Mouse (Mus musculus) cerebellum, postnatal 25 days (tissue): ENCODE results near the gene Mapk13.

Experiments
- DNase-seq, 2 experiments: peaks; one replicate each; pipeline ENCODE4 v3.0.0; 2021; ENCODE audit warnings: mixed read lengths in 2 of 2

Mapk13 gene

GRCm38 (mm10) chr17:28776817-28777216, 7.7 kb downstream of the Mapk13 start:
- DNase-seq: peak in 1 of 2 experiments; percentile 48

GRCm38 (mm10) chr17:28777231-28778005, 8.3 kb downstream of the Mapk13 start:
- DNase-seq: peak; percentile 94 to 96

- DNase-seq: no peak
Measured at GRCm38 (mm10) chr17:28779735-28780134, 10.6 kb downstream of the Mapk13 start.

GRCm38 (mm10) chr17:28780836-28781235, 11.7 kb downstream of the Mapk13 start:
- DNase-seq: no peak

- no peak for DNase-seq
Measured at GRCm38 (mm10) chr17:28781290-28782045, 12.4 kb downstream of the Mapk13 start.

- no peak for DNase-seq
Measured at GRCm38 (mm10) chr17:28785036-28785435, 15.9 kb downstream of the Mapk13 start.

- DNase-seq: no peak
Measured at GRCm38 (mm10) chr17:28787507-28787906, 18.4 kb downstream of the Mapk13 start.

- DNase-seq: no peak
Measured at GRCm38 (mm10) chr17:28797031-28797430, 27.9 kb downstream of the Mapk13 start.

GRCm38 (mm10) chr17:28799291-28800160, 30.4 kb downstream of the Mapk13 start:
- DNase-seq: no peak

- no peak for DNase-seq
Measured at GRCm38 (mm10) chr17:28800281-28800670, 31.2 kb downstream of the Mapk13 start.

- peak; percentile 86 to 89 for DNase-seq
Measured at GRCm38 (mm10) chr17:28800671-28801412, 31.7 kb downstream of the Mapk13 start, which contains the start of gene Brpf3. Gene Brpf3 (plus strand): TSS chr17:28801090.

- DNase-seq: peak; percentile 99 to 100
Measured at GRCm38 (mm10) chr17:28801474-28802005, 32.4 kb downstream of the Mapk13 start.

- no peak for DNase-seq
Measured at GRCm38 (mm10) chr17:28802006-28802481, 32.9 kb downstream of the Mapk13 start.

GRCm38 (mm10) chr17:28803316-28803715, 34.2 kb downstream of the Mapk13 start:
- no peak for DNase-seq

- DNase-seq: no peak
Measured at GRCm38 (mm10) chr17:28804973-28805372, 35.9 kb downstream of the Mapk13 start.

- DNase-seq: no peak
Measured at GRCm38 (mm10) chr17:28806770-28807169, 37.7 kb downstream of the Mapk13 start.

GRCm38 (mm10) chr17:28808714-28809113, 39.6 kb downstream of the Mapk13 start:
- no peak for DNase-seq

GRCm38 (mm10) chr17:28809175-28809831, 40.2 kb downstream of the Mapk13 start:
- no peak for DNase-seq

- DNase-seq: no peak
Measured at GRCm38 (mm10) chr17:28812345-28812744, 43.2 kb downstream of the Mapk13 start.

GRCm38 (mm10) chr17:28814529-28815097, 45.5 kb downstream of the Mapk13 start:
- no peak for DNase-seq
